Mouse (Mus musculus) ovary, postnatal 14 days (tissue): ENCODE data around the gene Prox1.

Experiments
- DNase-seq: peaks from one replicate; pipeline ENCODE4 v3.0.0; 2022; ENCODE audit warnings: low spot score

Gene Prox1

GRCm38 (mm10) chr1:190172979-190173461 is 2.5 kb upstream of the Prox1 start:
- no peak for DNase-seq

DNA sequence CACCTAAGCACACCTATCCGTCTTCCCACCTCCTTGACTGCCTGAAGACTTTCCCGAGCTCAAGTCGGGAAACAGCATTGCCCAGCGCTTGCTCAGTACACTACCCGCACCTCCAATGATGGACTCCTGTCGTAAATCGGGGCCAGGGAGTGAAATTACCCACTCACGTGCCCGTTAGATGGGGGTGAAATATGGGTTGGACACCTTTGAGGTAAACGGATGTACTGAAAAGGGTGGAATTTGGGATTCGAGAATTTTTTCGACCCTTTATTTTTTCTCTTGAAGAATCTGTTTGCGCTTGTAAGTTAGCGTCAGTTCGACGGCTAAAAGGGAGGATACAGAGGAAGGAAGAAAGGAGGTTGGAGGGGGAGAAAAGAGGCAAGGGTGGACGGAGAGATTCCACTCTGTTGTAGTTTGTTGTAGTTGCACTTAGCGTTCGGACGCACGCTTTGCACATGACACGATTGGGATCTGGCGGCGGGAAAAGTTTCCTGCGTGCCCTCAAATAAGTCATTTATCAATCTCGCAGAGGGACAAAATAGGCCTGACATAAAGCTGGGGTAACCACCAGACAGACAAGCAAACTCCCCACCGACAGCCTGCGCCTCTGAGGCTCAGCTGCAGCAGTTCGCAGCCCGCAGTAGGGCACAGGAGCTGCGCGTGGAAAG is 1.9 kb upstream of the Prox1 start:
- no peak for DNase-seq

- DNase-seq: no peak
Observed at GRCm38 (mm10) chr1:190171750-190172149, 1.2 kb upstream of the Prox1 start.

DNA sequence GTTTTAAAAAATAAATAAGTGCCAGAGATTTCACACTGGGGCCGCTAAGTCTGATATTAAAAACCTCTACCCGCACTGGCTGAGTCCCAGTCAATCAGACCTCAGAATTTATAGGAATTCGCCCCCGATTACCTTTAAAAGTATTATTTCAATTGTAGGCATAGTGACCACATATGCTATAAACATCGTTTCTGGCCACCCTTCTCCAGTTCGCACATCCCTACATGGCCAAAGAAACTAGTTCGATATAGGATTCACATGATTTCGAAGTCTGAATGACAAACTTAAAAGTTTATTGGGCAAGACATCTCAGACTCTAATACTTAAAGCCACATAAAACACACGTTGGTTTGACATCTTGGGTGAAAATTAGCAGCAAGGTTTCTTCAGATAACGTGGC is 827 bp upstream of the Prox1 start:
- no peak for DNase-seq

- no peak for DNase-seq
Observed at GRCm38 (mm10) chr1:190170819-190171216, 304 bp upstream of the Prox1 start.

DNA sequence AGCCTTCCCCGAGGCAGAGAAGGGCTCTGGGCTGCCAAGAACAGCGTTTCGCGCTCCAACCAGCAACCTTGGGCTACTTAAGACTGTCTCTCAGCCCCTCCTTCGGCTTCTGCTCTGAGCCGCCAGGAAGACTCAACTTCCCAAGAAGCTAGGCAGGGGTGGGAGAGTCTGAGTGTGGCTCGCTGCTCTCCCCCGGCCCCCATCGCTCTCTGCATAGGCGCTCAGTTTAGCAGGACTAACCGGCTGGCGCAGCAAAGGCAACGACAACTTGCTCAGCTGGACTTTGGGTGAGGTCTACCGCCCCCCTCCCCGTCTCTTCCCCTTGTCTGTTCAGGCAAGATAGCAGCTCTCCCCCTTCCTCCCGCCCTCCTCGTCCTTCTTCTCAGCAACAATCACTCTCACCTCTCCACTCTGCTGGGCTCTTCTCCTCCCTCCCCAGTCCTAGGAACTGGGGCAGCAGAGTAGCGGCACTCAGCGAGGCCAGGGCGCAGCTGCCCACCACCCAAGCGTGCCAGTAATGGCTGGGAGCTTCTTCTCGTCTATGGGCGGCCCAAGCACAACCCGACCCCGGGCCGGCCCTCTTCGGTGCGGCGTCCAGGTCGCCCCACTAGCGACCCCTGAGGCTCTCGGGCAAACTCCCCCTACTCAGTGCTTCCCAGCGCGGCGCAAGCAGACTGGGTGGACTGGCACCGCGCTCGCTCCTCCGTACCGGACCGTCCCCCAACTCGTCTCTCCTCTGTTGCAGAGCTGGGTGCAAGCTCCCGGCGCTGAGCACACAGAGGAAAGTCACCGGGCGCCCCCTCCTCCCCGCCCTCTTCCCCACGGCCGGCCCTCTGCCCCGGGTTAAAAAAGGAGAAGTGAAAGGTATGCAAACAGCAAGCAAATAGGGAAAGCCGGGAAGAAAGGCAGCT is 1.5 kb downstream of the Prox1 start:
- DNase-seq: no peak

DNA sequence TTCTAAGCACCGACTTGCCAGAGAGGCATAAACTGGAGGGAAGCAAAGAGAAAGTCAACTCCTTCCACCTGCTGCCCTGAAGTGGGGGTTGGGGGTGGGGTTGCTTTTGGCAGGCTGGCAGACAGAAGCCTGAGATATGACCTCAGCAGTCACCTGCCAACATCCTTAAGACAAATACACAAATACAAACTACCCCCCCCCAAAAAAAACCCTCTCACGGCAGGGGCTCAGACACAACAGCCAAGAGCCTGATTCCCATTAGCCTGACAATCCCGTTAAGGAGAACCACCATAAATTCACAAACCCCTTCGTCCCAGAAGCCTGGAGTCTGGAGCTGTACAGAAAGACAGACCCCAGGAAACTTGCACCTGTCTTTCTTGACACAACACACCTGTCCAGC is 2.4 kb downstream of the Prox1 start:
- DNase-seq: no peak

DNA sequence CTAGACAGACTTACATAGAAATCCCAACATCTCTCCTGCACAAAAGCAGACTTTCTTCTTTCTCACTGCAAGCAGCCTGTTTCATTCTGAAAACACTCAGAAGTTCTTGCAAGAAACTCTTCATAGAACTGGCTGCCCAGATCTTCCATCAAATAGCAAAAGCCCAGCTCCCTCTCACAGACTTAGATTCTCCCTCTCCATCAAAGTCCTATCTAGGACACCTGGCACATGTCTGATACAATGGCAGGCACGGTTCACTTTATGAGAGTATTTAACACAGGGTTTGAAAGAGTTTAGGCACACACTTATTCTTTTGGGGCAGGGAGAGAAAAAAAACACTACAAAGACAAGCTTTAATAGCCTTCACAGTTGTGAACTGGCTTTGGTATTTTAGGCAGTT is 2.9 kb downstream of the Prox1 start:
- DNase-seq: no peak

GRCm38 (mm10) chr1:190165511-190165910 is 5.0 kb downstream of the Prox1 start:
- DNase-seq: no peak

GRCm38 (mm10) chr1:190163471-190163870 is 7.0 kb downstream of the Prox1 start:
- DNase-seq: no peak

DNA sequence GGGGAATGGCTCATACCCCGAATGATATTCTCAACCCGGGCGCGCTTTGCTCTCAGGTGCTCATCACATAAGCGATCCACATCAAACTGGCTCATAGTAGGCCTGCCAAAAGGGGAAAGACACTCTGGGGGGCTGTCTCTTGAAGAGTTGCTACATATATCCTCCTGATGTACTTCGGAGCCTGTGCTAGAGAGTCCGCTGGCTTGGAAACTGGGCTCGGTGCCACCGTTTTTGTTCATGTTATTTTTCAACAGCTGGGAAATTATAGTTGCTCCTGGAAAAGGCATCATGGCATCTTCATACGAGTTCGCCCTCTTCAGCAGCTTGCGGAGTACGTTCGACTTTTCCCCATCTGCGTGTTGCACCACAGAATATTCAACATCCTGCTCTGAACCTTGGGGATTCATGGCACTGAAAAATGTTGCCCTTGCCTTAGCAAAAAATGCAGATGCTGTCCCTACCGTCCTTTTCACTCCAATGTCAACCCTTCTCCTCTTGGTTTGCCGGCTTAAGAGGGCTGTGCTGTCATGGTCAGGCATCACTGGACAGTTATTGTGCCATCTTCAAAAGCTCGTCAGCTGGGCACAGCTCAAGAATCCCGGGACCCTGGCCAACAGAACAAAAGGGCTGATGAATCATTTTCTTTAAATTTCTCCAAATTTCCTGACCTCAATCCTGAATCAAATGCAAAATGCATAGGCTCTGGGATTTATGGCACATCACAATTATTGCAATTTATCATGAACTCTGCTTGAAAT is 8.6 kb downstream of the Prox1 start:
- DNase-seq: no peak

DNA sequence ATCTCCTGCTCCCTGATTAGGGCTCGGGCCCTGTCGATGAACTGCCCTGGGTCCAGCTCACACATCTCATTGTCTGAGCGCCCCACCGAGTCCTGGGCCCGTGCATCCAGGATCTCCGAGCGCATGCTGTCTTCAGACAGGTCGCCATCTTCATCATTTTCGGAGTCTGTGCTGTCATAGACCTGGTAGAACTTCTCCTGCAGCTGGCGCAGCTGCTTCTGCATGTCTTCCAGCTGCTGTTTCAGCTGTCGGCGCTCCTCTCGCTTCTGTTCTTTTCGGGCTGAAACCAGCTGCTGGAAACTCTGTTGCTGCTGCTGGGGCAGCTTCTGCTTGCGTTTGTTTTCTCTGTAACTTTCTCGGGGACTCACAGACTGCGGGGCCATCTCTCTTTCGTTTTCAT is 9.2 kb downstream of the Prox1 start:
- no peak for DNase-seq

DNA sequence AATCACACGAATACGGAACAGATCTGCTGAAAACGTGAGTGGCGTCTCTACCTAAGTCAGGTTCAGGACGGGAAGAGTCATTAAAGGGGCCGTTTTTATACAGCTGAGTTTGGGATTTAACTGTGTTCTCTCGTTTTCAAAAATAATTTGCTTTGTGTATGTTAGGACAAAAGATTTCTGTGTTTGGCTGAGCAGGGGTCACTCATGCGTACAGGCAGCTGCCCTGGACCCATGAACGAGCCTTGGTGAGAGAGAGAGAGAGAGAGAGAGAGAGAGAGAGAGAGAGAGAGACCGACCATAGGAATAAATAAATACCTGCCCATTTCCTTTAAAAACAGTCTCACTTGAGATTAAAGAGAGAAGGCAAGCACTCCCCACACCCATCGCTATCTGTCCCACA is 11.1 kb downstream of the Prox1 start:
- no peak for DNase-seq

DNA sequence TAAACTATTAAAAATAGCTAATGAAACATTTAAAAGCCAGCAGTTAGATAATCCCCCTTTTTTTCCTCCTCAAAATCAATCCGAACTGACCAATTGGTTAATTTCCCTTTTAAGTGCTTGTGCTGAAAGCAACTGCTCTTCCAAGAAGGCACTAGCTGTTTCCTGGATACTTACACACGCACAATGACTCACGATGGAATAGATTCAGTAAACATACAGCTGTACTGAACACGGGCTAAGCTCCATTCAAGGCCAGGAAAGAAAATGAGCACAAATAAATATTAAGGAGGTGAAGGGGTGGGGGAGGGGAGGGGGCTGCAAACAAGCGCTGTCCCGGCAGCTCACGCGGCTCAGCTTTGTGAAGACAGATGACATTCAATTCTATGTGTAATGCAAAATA is 14.8 kb downstream of the Prox1 start:
- no peak for DNase-seq

- no peak for DNase-seq
Observed at GRCm38 (mm10) chr1:190155021-190155420, 15.5 kb downstream of the Prox1 start.

DNA sequence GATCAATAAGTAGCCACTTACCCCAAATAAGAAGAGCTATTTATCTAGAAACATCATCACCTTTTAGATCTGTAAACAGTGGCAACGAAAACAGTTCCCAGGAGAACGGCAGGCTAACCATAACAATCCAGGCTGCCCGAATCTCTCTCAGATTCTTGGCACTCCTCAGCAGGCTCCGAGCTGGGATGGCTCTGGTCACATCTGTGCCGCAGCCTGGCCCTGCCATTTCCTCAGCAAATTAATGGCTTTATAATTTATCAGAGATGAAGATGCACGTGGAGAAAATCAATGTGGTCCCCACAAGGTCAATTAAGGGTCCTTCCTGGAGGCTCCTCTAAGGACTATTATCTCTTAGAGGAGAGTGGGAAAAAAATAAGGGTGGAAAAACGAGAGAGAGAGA is 16.2 kb downstream of the Prox1 start:
- DNase-seq: no peak

DNA sequence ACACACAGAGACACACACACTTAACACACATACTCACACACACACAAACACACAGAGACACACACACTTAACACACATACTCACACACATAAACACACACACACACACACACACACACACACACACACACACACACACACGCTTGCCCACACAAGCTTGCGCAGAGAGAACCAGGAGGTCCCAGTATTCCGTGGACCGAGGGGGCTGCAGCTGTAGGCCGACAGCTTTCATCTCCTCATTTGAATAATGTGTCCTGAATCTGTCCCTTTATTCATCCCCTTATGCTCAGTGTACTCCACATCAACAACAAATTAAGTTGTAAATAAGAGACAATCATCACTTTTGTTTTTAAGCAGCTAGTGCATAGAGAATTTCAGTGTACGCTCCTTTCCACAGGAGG is 17.9 kb downstream of the Prox1 start:
- DNase-seq: no peak

DNA sequence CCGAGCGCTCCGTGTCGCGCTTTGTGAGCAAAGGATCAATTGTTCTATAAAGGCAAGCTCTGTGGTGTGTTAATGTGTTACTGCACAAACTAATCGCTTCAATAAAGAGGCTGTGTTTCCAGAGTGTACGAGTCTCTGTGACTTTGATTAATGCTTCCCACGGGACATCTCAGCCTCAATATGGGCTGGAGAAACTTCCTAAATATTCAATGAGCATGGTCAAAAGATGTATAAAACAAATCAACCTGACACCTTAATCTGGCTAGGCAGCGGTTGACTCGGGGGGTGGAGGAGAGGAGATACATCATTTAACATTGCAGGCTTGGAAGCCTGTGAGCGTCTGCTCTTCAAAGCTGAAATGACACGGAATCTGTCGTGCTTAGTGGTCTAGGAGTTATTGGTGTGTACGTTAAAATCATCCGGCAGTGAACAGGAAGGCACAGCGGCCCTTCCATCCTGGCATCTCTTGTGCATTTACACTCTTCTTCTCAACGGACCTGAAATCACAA is 21.2 kb downstream of the Prox1 start:
- DNase-seq: no peak

GRCm38 (mm10) chr1:190148661-190149232 is 21.8 kb downstream of the Prox1 start:
- no peak for DNase-seq

- no peak for DNase-seq
Observed at GRCm38 (mm10) chr1:190147816-190148215, 22.7 kb downstream of the Prox1 start.

- DNase-seq: no peak
Observed at GRCm38 (mm10) chr1:190144416-190144815, 26.1 kb downstream of the Prox1 start.

DNA sequence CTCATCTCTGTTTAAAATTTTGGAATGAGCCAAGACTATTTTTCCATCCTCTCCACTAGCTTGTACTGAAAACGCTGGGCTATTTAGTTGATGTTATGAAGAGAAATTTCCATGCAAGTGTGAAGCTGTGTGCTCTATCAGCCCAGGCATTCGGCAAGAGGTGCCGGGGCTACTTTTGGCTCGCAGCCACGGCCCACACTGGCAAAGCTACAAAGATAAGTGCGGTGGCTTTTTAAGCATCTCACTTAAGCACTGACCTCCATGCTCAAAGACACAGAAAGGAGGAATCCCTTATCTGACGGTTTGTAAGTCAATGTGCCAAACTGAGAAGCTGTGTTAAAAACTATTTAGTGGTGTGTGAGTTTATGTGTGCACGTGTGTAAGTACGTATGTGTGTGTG is 26.9 kb downstream of the Prox1 start:
- DNase-seq: no peak
